In the genomic region with DNA sequence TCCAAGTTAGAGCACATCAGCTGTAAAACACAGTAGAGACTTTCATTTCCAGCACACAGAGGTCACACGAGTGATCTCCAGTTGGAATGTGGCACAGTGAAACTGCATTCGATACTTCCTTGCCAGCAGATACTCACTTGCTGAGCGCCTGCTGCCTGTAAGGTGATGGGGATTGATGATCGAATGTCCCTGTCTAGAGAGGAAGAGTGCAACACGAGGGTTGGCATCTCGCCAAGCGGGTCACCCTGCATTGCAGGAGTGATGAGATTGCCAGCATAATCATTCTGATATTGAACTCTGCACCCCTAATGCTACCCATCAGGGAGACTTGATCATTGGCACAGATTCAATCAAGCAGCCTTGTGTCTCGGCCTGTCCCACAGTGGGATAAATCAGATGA, we compare ENCODE assay signal across 14 mouse cellular contexts. TPM values are rescaled to one million over a fixed set of nuclear protein-coding genes. Genes with fewer than 3 reads are reported as not detected.
DNase-seq lines count a peak whose midpoint lies in the region; ATAC-seq and TF ChIP-seq lines count a peak whose summit lies in the region.
"Had no signal": no experiment of that assay in that cellular context is flagged by ENCODE, and none has a peak within 500 bp of the region (broad histone marks: within the 10 kb centered on the region; RNA-seq: fewer than 3 reads in every experiment).

No protein-coding gene starts in this region.

- peaks cover 41% of the 10 kb centered on the region for H3K4me1 ChIP-seq in kidney, embryonic 15.5 days
- H3K4me1 ChIP-seq in midbrain, embryonic 14.5 days (ENCODE audit: control insufficient read depth, insufficient read depth, low read length), result peaks cover 26% of the 10 kb centered on the region
- peaks cover 14% of the 10 kb centered on the region; the same call in 1 of the 2 replicates for H3K4me1 ChIP-seq in midbrain, postnatal 0 days (ENCODE audit: insufficient read depth, low read length)
- no peaks in the 10 kb centered on the region; the same call in 1 of the 2 replicates for H3K4me1 ChIP-seq in thymus, adult 2 months (replicated peaks; ENCODE audit: control insufficient read depth, insufficient read depth, low read length)

- no peaks in the 10 kb centered on the region for H3K27me3 ChIP-seq in kidney, embryonic 15.5 days
- no peaks in the 10 kb centered on the region for H3K27me3 ChIP-seq in midbrain, embryonic 14.5 days (ENCODE audit: control insufficient read depth, insufficient read depth, low read length)
- H3K27me3 ChIP-seq in midbrain, postnatal 0 days (ENCODE audit: insufficient read depth, low read length), result no peaks in the 10 kb centered on the region
- H3K27me3 ChIP-seq in thymus, adult 2 months (ENCODE audit: control insufficient read depth, insufficient read depth, low read length), result no peaks in the 10 kb centered on the region

- DNase-seq in adrenal gland, adult (ENCODE audit: inconsistent age in 2 of 2, low spot score in 1 of 2), result peak; percentile 34 to 73
- DNase-seq in adrenal gland, adult 8-10 months, result no peak
- peak; percentile 41 for DNase-seq in kidney, adult 11 months
- peak; percentile 10 for DNase-seq in midbrain, embryonic 14.5 days
- DNase-seq in midbrain, postnatal 0 days (ENCODE audit: low spot score), result no peak
- DNase-seq in kidney, postnatal 4 days, result peak; percentile 22 to 36
- DNase-seq in thymus, adult 2 months, result no peak
- DNase-seq: forebrain, postnatal 0 days; liver, postnatal 0 days had no signal

- H3K4me2 ChIP-seq in kidney, embryonic 15.5 days, result no peak overlapping the region
- no peak overlapping the region for H3K4me2 ChIP-seq in midbrain, embryonic 14.5 days (ENCODE audit: low read length)
- no peak overlapping the region for H3K4me2 ChIP-seq in midbrain, postnatal 0 days (ENCODE audit: low read depth, low read length, poor library complexity, severe bottlenecking)
- H3K4me2 ChIP-seq: hindbrain, embryonic 14.5 days had no signal

- no peak overlapping the region for H3K9ac ChIP-seq in kidney, embryonic 15.5 days
- no peak overlapping the region for H3K9ac ChIP-seq in midbrain, embryonic 14.5 days (replicated peaks; ENCODE audit: low read length)
- no peak overlapping the region for H3K9ac ChIP-seq in midbrain, postnatal 0 days (replicated peaks; ENCODE audit: low read length, poor library complexity, severe bottlenecking)
- H3K9ac ChIP-seq: forebrain, postnatal 0 days; hindbrain, embryonic 14.5 days; liver, postnatal 0 days had no signal

- H3K36me3 ChIP-seq in kidney, embryonic 15.5 days, result peaks cover 43% of the 10 kb centered on the region; the same call in 1 of the 2 replicates
- no peaks in the 10 kb centered on the region for H3K36me3 ChIP-seq in midbrain, embryonic 14.5 days (ENCODE audit: control insufficient read depth, insufficient read depth, low read length)
- H3K36me3 ChIP-seq in midbrain, postnatal 0 days (ENCODE audit: insufficient read depth, low read length), result no peaks in the 10 kb centered on the region
- no peaks in the 10 kb centered on the region for H3K36me3 ChIP-seq in thymus, adult 2 months (ENCODE audit: control insufficient read depth, insufficient read depth, low read length)
- H3K36me3 ChIP-seq: embryonic facial prominence, embryonic 10.5 days; midbrain, embryonic 10.5 days had no signal

- TF ChIP-seq POLR2A in thymus, adult 2 months (IDR thresholded peaks at IDR 0.05; ENCODE audit: control insufficient read depth, extremely low read depth, insufficient read depth, low read length, poor library complexity), result no peak

- ATAC-seq in kidney, embryonic 15.5 days (replicated peaks; ENCODE audit: low FRiP score), result no peak
- ATAC-seq in midbrain, embryonic 14.5 days (ENCODE audit: low FRiP score, low TSS enrichment), result no peak
- ATAC-seq in midbrain, postnatal 0 days (ENCODE audit: low FRiP score), result no peak
- ATAC-seq: forebrain, postnatal 0 days; liver, postnatal 0 days had no signal

- no peaks in the 10 kb centered on the region for H3K9me3 ChIP-seq in kidney, embryonic 15.5 days (replicated peaks)
- H3K9me3 ChIP-seq in midbrain, embryonic 14.5 days (ENCODE audit: control insufficient read depth, low read length), result no peaks in the 10 kb centered on the region
- no peaks in the 10 kb centered on the region for H3K9me3 ChIP-seq in midbrain, postnatal 0 days (ENCODE audit: low read length)
- H3K9me3 ChIP-seq: embryonic facial prominence, embryonic 10.5 days; midbrain, embryonic 10.5 days had no signal

- WGBS in kidney, embryonic 15.5 days, result 78% methylated on average over 8 of the region's 8 CpGs
- 89% methylated on average over 8 of the region's 8 CpGs for whole genome bisulfite sequencing in midbrain, embryonic 14.5 days
- WGBS in midbrain, postnatal 0 days, result 83% methylated on average over 8 of the region's 8 CpGs
- WGBS in thymus, adult 2 months, result 86% methylated on average over 8 of the region's 8 CpGs

- TF ChIP-seq CTCF in midbrain, postnatal 0 days (IDR thresholded peaks at IDR 0.05), result no peak
- TF ChIP-seq CTCF in thymus, adult 2 months (IDR thresholded peaks at IDR 0.05; ENCODE audit: borderline replicate concordance, control insufficient read depth, extremely low read depth, insufficient read depth, low read length, poor library complexity), result no peak

- no peak overlapping the region for H3K4me3 ChIP-seq in kidney, embryonic 15.5 days (replicated peaks)
- no peak overlapping the region for H3K4me3 ChIP-seq in midbrain, embryonic 14.5 days (replicated peaks; ENCODE audit: low read depth, low read length)
- H3K4me3 ChIP-seq in midbrain, postnatal 0 days (ENCODE audit: low read depth, low read length), result no peak overlapping the region
- no peak overlapping the region for H3K4me3 ChIP-seq in thymus, adult 2 months (ENCODE audit: control insufficient read depth, insufficient read depth, low read length)
- H3K4me3 ChIP-seq: embryonic facial prominence, embryonic 10.5 days; midbrain, embryonic 10.5 days; myocyte had no signal

- no peak overlapping the region for H3K27ac ChIP-seq in kidney, embryonic 15.5 days
- H3K27ac ChIP-seq in midbrain, embryonic 14.5 days (replicated peaks; ENCODE audit: low read depth, low read length), result no peak overlapping the region
- no peak overlapping the region for H3K27ac ChIP-seq in midbrain, postnatal 0 days (ENCODE audit: low read depth, low read length)
- no peak overlapping the region for H3K27ac ChIP-seq in thymus, adult 2 months (ENCODE audit: control insufficient read depth, insufficient read depth, low read length)
- H3K27ac ChIP-seq: hindbrain, embryonic 14.5 days; midbrain, embryonic 10.5 days had no signal

RNA-seq across cellular contexts. Expression of a gene that starts 44.0 kb away (rescaled TPM):
- total RNA-seq in adrenal gland, adult 8-10 months (2022), result 10 to 100 TPM; 42.6 to 53.3 (median 52.5) TPM
- 163 and 184 TPM in 2 replicates for polyA plus RNA-seq in kidney, embryonic 15.5 days (2015; fragmentation: Nextera tagmentation; extraction: Ambion mirVana)
- 128 and 134 TPM in 2 replicates for polyA plus RNA-seq in midbrain, embryonic 14.5 days (2014; fragmentation: Nextera tagmentation; extraction: Ambion mirVana)
- total RNA-seq in midbrain, postnatal 0 days (2014; rRNA removed), result 106 and 129 TPM in 2 replicates
- 153 and 160 TPM in 2 replicates for polyA plus RNA-seq in midbrain, postnatal 0 days (2015; fragmentation: Nextera tagmentation; extraction: Ambion mirVana)
- 28.5 and 30.1 TPM in 2 replicates for polyA plus RNA-seq in thymus, adult 2 months (2012; rRNA removed)

Comparison
In these comparisons a context has a peak if more than half of its experiments do, and no peak if none do; other contexts are left out.
1. DNase-seq: peak in adrenal gland, adult (2 of 2), kidney, adult 11 months (single experiment), midbrain, embryonic 14.5 days (single experiment) and kidney, postnatal 4 days (2 of 2); none in adrenal gland, adult 8-10 months (single experiment), midbrain, postnatal 0 days (single experiment) and thymus, adult 2 months (single experiment).